In the genomic region with DNA sequence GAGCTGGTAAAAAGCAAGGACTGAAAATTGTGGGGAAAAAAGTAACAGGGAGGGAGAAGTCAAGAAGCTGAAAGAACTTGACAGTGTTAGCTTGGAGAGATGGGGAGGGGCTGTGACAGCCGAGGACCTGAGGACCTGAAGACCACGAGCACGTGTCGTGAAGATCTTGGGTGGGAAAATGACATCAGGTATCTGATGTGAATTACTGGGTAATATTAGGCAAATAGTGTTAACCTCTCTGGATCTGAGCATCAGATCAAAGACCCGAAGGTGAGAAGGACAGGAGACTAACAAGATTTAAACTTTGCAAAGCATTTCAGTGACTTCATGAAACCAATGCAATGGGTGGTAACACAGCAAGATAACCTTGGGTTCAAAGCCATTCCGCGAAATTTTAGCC, we compare ENCODE assay signal across 7 mouse cellular contexts. TPM values are rescaled to one million over a fixed set of nuclear protein-coding genes. Genes with fewer than 3 reads are reported as not detected.
DNase-seq lines count a peak whose midpoint lies in the region; ATAC-seq and TF ChIP-seq lines count a peak whose summit lies in the region.

No protein-coding gene starts in this region.

- H3K4me1 ChIP-seq in megakaryocyte, embryonic 14.5 days, result peaks cover 57% of the 10 kb centered on the region
- H3K4me1 ChIP-seq in forebrain, embryonic 16.5 days (replicated peaks; ENCODE audit: control insufficient read depth, insufficient read depth, low read length), result peaks cover 15% of the 10 kb centered on the region
- peaks cover 53% of the 10 kb centered on the region for H3K4me1 ChIP-seq in liver, embryonic 12.5 days
- H3K4me1 ChIP-seq in stomach, postnatal 0 days (replicated peaks; ENCODE audit: control insufficient read depth, insufficient read depth), result no peaks in the 10 kb centered on the region

- H3K27ac ChIP-seq in forebrain, embryonic 16.5 days (ENCODE audit: low read length), result no peak overlapping the region
- 0 out of 2 replicates have a peak overlapping the region, but pooled peaks have one; percentile 0 for H3K27ac ChIP-seq in liver, embryonic 12.5 days
- no peak overlapping the region for H3K27ac ChIP-seq in stomach, postnatal 0 days (replicated peaks)

- ATAC-seq in megakaryocyte, adult 5-6 weeks (ENCODE audit: poor library complexity, severe bottlenecking), result no peak
- ATAC-seq in forebrain, embryonic 16.5 days, result no peak
- no peak for ATAC-seq in liver, embryonic 12.5 days
- ATAC-seq in stomach, postnatal 0 days (ENCODE audit: low FRiP score, low TSS enrichment), result no peak

- TF ChIP-seq EP300 in stomach, postnatal 0 days (optimal IDR thresholded peaks at IDR 0.05), result no peak

- peak overlapping the region; percentile 61 for H3K4me2 ChIP-seq in forebrain, embryonic 16.5 days (ENCODE audit: low read length)
- peak overlapping the region; percentile 85 for H3K4me2 ChIP-seq in liver, embryonic 12.5 days
- H3K4me2 ChIP-seq in stomach, postnatal 0 days (replicated peaks; ENCODE audit: low read depth), result peak overlapping the region; percentile 92

- H3K9me3 ChIP-seq in megakaryocyte, embryonic 14.5 days, result no peaks in the 10 kb centered on the region
- no peaks in the 10 kb centered on the region for H3K9me3 ChIP-seq in forebrain, embryonic 16.5 days (ENCODE audit: control insufficient read depth, low read length)
- no peaks in the 10 kb centered on the region for H3K9me3 ChIP-seq in liver, embryonic 12.5 days (replicated peaks)
- no peaks in the 10 kb centered on the region for H3K9me3 ChIP-seq in stomach, postnatal 0 days (ENCODE audit: control insufficient read depth, low read length)

- no peak for TF ChIP-seq CTCF in stomach, postnatal 0 days (IDR thresholded peaks at IDR 0.05; ENCODE audit: low read depth)

- peaks cover 63% of the 10 kb centered on the region for H3K36me3 ChIP-seq in megakaryocyte, embryonic 14.5 days (replicated peaks; ENCODE audit: low read length)
- peaks cover 27% of the 10 kb centered on the region for H3K36me3 ChIP-seq in forebrain, embryonic 16.5 days (ENCODE audit: control insufficient read depth, insufficient read depth)
- peaks cover 66% of the 10 kb centered on the region for H3K36me3 ChIP-seq in liver, embryonic 12.5 days
- peaks cover 5% of the 10 kb centered on the region for H3K36me3 ChIP-seq in stomach, postnatal 0 days (ENCODE audit: control insufficient read depth, insufficient read depth, low read length)

- peak overlapping the region; percentile 94 for H3K4me3 ChIP-seq in megakaryocyte, embryonic 14.5 days (replicated peaks)
- peak overlapping the region; percentile 98 for H3K4me3 ChIP-seq in forebrain, embryonic 16.5 days (replicated peaks; ENCODE audit: low read length)
- H3K4me3 ChIP-seq in liver, embryonic 12.5 days, result peak overlapping the region; percentile 91
- peak overlapping the region; percentile 91 for H3K4me3 ChIP-seq in stomach, postnatal 0 days (ENCODE audit: low read depth, low read length)

- 34% methylated on average over 7 of the region's 7 CpGs for WGBS in forebrain, embryonic 16.5 days
- WGBS in liver, embryonic 12.5 days (ENCODE audit: insufficient replicate concordance), result 12% methylated on average over 7 of the region's 7 CpGs
- WGBS in stomach, postnatal 0 days, result 16% methylated on average over 7 of the region's 7 CpGs

- no peaks in the 10 kb centered on the region for H3K27me3 ChIP-seq in megakaryocyte, embryonic 14.5 days (replicated peaks)
- H3K27me3 ChIP-seq in forebrain, embryonic 16.5 days (replicated peaks; ENCODE audit: control insufficient read depth, insufficient read depth, low read length), result no peaks in the 10 kb centered on the region
- H3K27me3 ChIP-seq in liver, embryonic 12.5 days (replicated peaks), result no peaks in the 10 kb centered on the region
- no peaks in the 10 kb centered on the region for H3K27me3 ChIP-seq in stomach, postnatal 0 days (ENCODE audit: control insufficient read depth, insufficient read depth, low read length)

- H3K9ac ChIP-seq in forebrain, embryonic 16.5 days (replicated peaks; ENCODE audit: low read depth, low read length), result peak overlapping the region; percentile 11; the same call in 1 of the 2 replicates
- peak overlapping the region; percentile 93 for H3K9ac ChIP-seq in liver, embryonic 12.5 days
- H3K9ac ChIP-seq in stomach, postnatal 0 days (ENCODE audit: low read length), result peak overlapping the region; percentile 92; the same call in 1 of the 2 replicates

- no peak for DNase-seq in stomach, postnatal 0 days (ENCODE audit: low spot score)
- DNase-seq in adipocyte (ENCODE audit: low spot score), result no peak
- DNase-seq in layer of hippocampus, postnatal 25 days (ENCODE audit: extremely low spot score in 1 of 2, low spot score in 1 of 2), result no peak

RNA-seq across cellular contexts. Expression of a gene that starts 1.0 kb away (rescaled TPM):
- 1.9 and 8.0 TPM in 2 replicates for polyA plus RNA-seq in megakaryocyte, embryonic 14.5 days (2012; ENCODE audit: insufficient read depth, low replicate concordance)
- total RNA-seq in megakaryocyte, adult 5-6 weeks (2015), result 66.3 and 69.0 TPM in 2 replicates
- 15.1 and 16.8 TPM in 2 replicates for total RNA-seq in megakaryocyte, adult 5-6 weeks (2017)
- 35.9 and 40.7 TPM in 2 replicates for polyA plus RNA-seq in forebrain, embryonic 16.5 days (2015; fragmentation: Nextera tagmentation; extraction: Ambion mirVana)
- polyA plus RNA-seq in liver, embryonic 12.5 days (2016; fragmentation: Nextera tagmentation; extraction: Ambion mirVana), result 20.6 and 21.2 TPM in 2 replicates
- polyA plus RNA-seq in stomach, postnatal 0 days (2015; fragmentation: Nextera tagmentation; extraction: Ambion mirVana), result 12.9 and 14.7 TPM in 2 replicates
- 10 to 100 TPM; 21.5 to 24.4 TPM for total RNA-seq in layer of hippocampus, postnatal 25 days (2021)

RNA-seq across cellular contexts. Expression of a gene that starts 1.0 kb away (rescaled TPM):
- polyA plus RNA-seq in megakaryocyte, embryonic 14.5 days (2012; ENCODE audit: insufficient read depth, low replicate concordance), result 7.6 TPM in 1 of 2 replicates, not detected in the other
- total RNA-seq in megakaryocyte, adult 5-6 weeks (2015), result 41.0 and 52.0 TPM in 2 replicates
- 15.9 and 18.8 TPM in 2 replicates for total RNA-seq in megakaryocyte, adult 5-6 weeks (2017)
- 59.9 and 62.3 TPM in 2 replicates for polyA plus RNA-seq in forebrain, embryonic 16.5 days (2015; fragmentation: Nextera tagmentation; extraction: Ambion mirVana)
- polyA plus RNA-seq in liver, embryonic 12.5 days (2016; fragmentation: Nextera tagmentation; extraction: Ambion mirVana), result 43.8 and 45.9 TPM in 2 replicates
- polyA plus RNA-seq in stomach, postnatal 0 days (2015; fragmentation: Nextera tagmentation; extraction: Ambion mirVana), result 63.3 and 65.4 TPM in 2 replicates
- total RNA-seq in layer of hippocampus, postnatal 25 days (2021), result 10 to 100 TPM; 22.9 to 28.6 TPM

RNA-seq across cellular contexts. Expression of a gene that starts 8.8 kb away (rescaled TPM):
- polyA plus RNA-seq in megakaryocyte, embryonic 14.5 days (2012; ENCODE audit: insufficient read depth, low replicate concordance), result 3,165 and 8,052 TPM in 2 replicates
- 321 and 340 TPM in 2 replicates for total RNA-seq in megakaryocyte, adult 5-6 weeks (2015)
- total RNA-seq in megakaryocyte, adult 5-6 weeks (2017), result 78.5 and 107 TPM in 2 replicates
- polyA plus RNA-seq in forebrain, embryonic 16.5 days (2015; fragmentation: Nextera tagmentation; extraction: Ambion mirVana), result 864 and 925 TPM in 2 replicates
- 783 and 814 TPM in 2 replicates for polyA plus RNA-seq in liver, embryonic 12.5 days (2016; fragmentation: Nextera tagmentation; extraction: Ambion mirVana)
- polyA plus RNA-seq in stomach, postnatal 0 days (2015; fragmentation: Nextera tagmentation; extraction: Ambion mirVana), result 1,431 and 1,574 TPM in 2 replicates
- total RNA-seq in layer of hippocampus, postnatal 25 days (2021), result 100 to 1,000 TPM; 814 to 862 TPM

RNA-seq across cellular contexts. Expression of a gene that starts 13.0 kb away (rescaled TPM):
- 79.3 and 86.6 TPM in 2 replicates for polyA plus RNA-seq in megakaryocyte, embryonic 14.5 days (2012; ENCODE audit: insufficient read depth, low replicate concordance)
- total RNA-seq in megakaryocyte, adult 5-6 weeks (2015), result 79.1 and 98.4 TPM in 2 replicates
- 126 and 130 TPM in 2 replicates for total RNA-seq in megakaryocyte, adult 5-6 weeks (2017)
- 165 and 183 TPM in 2 replicates for polyA plus RNA-seq in forebrain, embryonic 16.5 days (2015; fragmentation: Nextera tagmentation; extraction: Ambion mirVana)
- 195 and 200 TPM in 2 replicates for polyA plus RNA-seq in liver, embryonic 12.5 days (2016; fragmentation: Nextera tagmentation; extraction: Ambion mirVana)
- polyA plus RNA-seq in stomach, postnatal 0 days (2015; fragmentation: Nextera tagmentation; extraction: Ambion mirVana), result 121 and 129 TPM in 2 replicates
- total RNA-seq in layer of hippocampus, postnatal 25 days (2021), result 10 to 100 TPM; 79.8 to 90.6 TPM

RNA-seq across cellular contexts. Expression of a gene that starts 39.2 kb away (rescaled TPM):
- polyA plus RNA-seq in megakaryocyte, embryonic 14.5 days (2012; ENCODE audit: insufficient read depth, low replicate concordance), result 552 and 565 TPM in 2 replicates
- 646 and 659 TPM in 2 replicates for total RNA-seq in megakaryocyte, adult 5-6 weeks (2015)
- total RNA-seq in megakaryocyte, adult 5-6 weeks (2017), result 318 and 344 TPM in 2 replicates
- polyA plus RNA-seq in forebrain, embryonic 16.5 days (2015; fragmentation: Nextera tagmentation; extraction: Ambion mirVana), result 1,337 and 1,455 TPM in 2 replicates
- polyA plus RNA-seq in liver, embryonic 12.5 days (2016; fragmentation: Nextera tagmentation; extraction: Ambion mirVana), result 825 and 857 TPM in 2 replicates
- polyA plus RNA-seq in stomach, postnatal 0 days (2015; fragmentation: Nextera tagmentation; extraction: Ambion mirVana), result 1,661 and 1,792 TPM in 2 replicates
- total RNA-seq in layer of hippocampus, postnatal 25 days (2021), result 100 to 1,000 TPM; 799 to 873 TPM

Comparison
In these comparisons a context has a peak if more than half of its experiments do, and no peak if none do; other contexts are left out.
1. H3K9ac ChIP-seq: peak in every context shown above with its lines; median percentile 93 in liver, embryonic 12.5 days; 92 in stomach, postnatal 0 days; 11 in forebrain, embryonic 16.5 days.